Mouse (Mus musculus): Measurements from ENCODE around the gene Crlf1. TPM values are rescaled to one million over a fixed set of nuclear protein-coding genes. Genes with fewer than 3 reads are reported as not detected.

Gene Crlf1
- polyA plus RNA-seq, 1 experiment = 2.1 TPM

DNA sequence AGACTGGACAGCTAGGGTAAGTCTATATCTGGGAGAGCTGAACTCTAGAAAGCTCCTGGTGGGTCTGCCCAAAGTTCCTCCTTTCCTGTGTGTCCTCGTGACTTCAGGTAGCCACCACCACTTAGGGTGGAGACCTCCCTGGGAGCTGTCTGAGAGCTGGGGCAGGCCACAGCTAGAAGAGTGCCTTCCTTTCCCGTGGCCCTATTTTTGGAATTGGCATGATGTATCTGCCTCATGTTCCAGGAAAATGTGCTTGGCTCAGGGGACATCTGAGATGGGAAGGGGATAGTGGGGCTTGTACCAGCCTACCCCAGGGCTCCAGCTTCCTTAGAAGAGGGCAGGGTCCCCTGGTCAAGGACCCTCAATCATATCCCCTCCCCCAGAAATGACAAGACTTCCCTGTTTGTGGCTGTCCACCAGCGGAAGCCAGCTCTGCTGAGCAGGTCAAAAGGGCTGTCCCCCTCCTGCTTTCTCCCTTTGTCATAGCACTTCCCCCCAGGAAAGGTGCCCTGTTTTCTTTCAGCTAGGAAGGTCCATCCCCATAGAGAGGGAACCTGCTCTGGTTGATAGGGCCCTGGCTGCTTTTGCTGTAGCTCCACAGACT, 58.7 kb downstream of the Crlf1 start:
- Histone ChIP-seq H3K4me3 (ENCODE audit: insufficient read depth, low read length) (no peak overlapping the region), H3K4me1 (ENCODE audit: control insufficient read depth, insufficient read depth, low read length) (peaks cover 20% of the 10 kb centered on the region), H3K27ac (ENCODE audit: insufficient read depth, low read length) (peak overlapping the region; percentile 11; the same call in 1 of the 2 replicates)
- TF ChIP-seq POLR2A (IDR thresholded peaks at IDR 0.05; ENCODE audit: extremely low read depth, insufficient read depth, low read length) (no peak), CTCF (IDR thresholded peaks at IDR 0.05; ENCODE audit: extremely low read depth, insufficient read depth, low read length) (no peak)

DNA sequence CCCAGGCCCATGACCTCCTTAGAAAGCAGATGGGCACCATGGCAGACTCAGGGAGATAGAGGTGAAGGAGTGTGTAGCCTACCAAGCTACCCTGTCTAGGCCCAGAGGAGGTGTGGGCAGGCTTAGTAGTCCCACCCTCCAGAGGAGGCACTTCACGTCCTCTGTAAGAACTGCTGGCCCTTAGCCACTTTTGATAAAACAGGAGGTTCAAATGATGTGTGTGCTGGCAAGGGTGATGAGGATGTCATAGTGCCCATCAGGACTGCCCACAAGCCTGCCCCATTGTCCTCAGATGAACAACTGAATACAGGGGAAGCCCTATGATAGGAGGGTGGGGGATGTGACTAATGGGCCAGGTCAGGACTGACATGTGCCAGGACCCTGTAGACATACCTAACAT, 59.9 kb downstream of the Crlf1 start:
- no peak overlapping the region for H3K4me3 ChIP-seq (ENCODE audit: insufficient read depth, low read length)
- 0 out of 2 replicates have a peak overlapping the region, but pooled peaks have one; percentile 15 for H3K27ac ChIP-seq (ENCODE audit: insufficient read depth, low read length)
- no peak for TF ChIP-seq POLR2A (IDR thresholded peaks at IDR 0.05; ENCODE audit: extremely low read depth, insufficient read depth, low read length)
- peaks cover 20% of the 10 kb centered on the region for H3K4me1 ChIP-seq (ENCODE audit: control insufficient read depth, insufficient read depth, low read length)

Other genes with a start within 250 kb of the Crlf1 start
- gene Homer3, start 210.3 kb upstream of the Crlf1 start, polyA plus RNA-seq (2012; rRNA removed) = 11.6 and 22.6 TPM in 2 replicates
- 48.4 and 52.2 TPM in 2 replicates for gene Ddx49, start 190.7 kb upstream of the Crlf1 start, polyA plus RNA-seq (2012; rRNA removed)
- 232 and 238 TPM in 2 replicates for gene Cope, start 190.6 kb upstream of the Crlf1 start, polyA plus RNA-seq (2012; rRNA removed)
- gene Cers1, start 177.4 kb upstream of the Crlf1 start, polyA plus RNA-seq (2012; rRNA removed) = 79.8 and 84.8 TPM in 2 replicates
- 41.4 and 42.7 TPM in 2 replicates for gene Gdf1, start 163.3 kb upstream of the Crlf1 start, polyA plus RNA-seq (2012; rRNA removed)
- 23.8 TPM in 2 replicates for gene Upf1, start 139.9 kb upstream of the Crlf1 start, polyA plus RNA-seq (2012; rRNA removed)
- 0.19 and 0.36 TPM in 2 replicates for gene Comp, start 119.6 kb upstream of the Crlf1 start, polyA plus RNA-seq (2012; rRNA removed)
- gene Crtc1, start 53.6 kb upstream of the Crlf1 start, polyA plus RNA-seq (2012; rRNA removed) = 113 and 115 TPM in 2 replicates
- gene Klhl26, start 16.2 kb upstream of the Crlf1 start, polyA plus RNA-seq (2012; rRNA removed) = 66.9 and 70.9 TPM in 2 replicates
- 368 and 400 TPM in 2 replicates for gene Tmem59l, start 5.8 kb upstream of the Crlf1 start, polyA plus RNA-seq (2012; rRNA removed)
- gene Rex1bd, start 13.6 kb downstream of the Crlf1 start, polyA plus RNA-seq (2012; rRNA removed) = 201 and 206 TPM in 2 replicates
- 851 and 918 TPM in 2 replicates for gene Uba52, start 17.6 kb downstream of the Crlf1 start, polyA plus RNA-seq (2012; rRNA removed)
- 592 and 612 TPM in 2 replicates for gene Fkbp8, start 34.6 kb downstream of the Crlf1 start, polyA plus RNA-seq (2012; rRNA removed)
- 61.0 and 64.4 TPM in 2 replicates for gene Kxd1, start 34.8 kb downstream of the Crlf1 start, polyA plus RNA-seq (2012; rRNA removed)
- 23.8 and 23.9 TPM in 2 replicates for gene Ell, start 46.3 kb downstream of the Crlf1 start, polyA plus RNA-seq (2012; rRNA removed)
- 71.1 and 77.2 TPM in 2 replicates for gene Isyna1, start 101.2 kb downstream of the Crlf1 start, polyA plus RNA-seq (2012; rRNA removed)
- 241 and 249 TPM in 2 replicates for gene Ssbp4, start 115.7 kb downstream of the Crlf1 start, polyA plus RNA-seq (2012; rRNA removed)
- 1.0 and 1.4 TPM in 2 replicates for gene Lrrc25, start 123.0 kb downstream of the Crlf1 start, polyA plus RNA-seq (2012; rRNA removed)
- 0.09 and 0.19 TPM in 2 replicates for gene Gdf15, start 139.3 kb downstream of the Crlf1 start, polyA plus RNA-seq (2012; rRNA removed)
- gene Pgpep1, start 167.2 kb downstream of the Crlf1 start, polyA plus RNA-seq (2012; rRNA removed) = 18.1 and 19.7 TPM in 2 replicates
- 100 and 105 TPM in 2 replicates for gene Lsm4, start 180.1 kb downstream of the Crlf1 start, polyA plus RNA-seq (2012; rRNA removed)
- 223 and 226 TPM in 2 replicates for gene Jund, start 205.8 kb downstream of the Crlf1 start, polyA plus RNA-seq (2012; rRNA removed)
- gene Iqcn, start 210.3 kb downstream of the Crlf1 start, polyA plus RNA-seq (2012; rRNA removed) = 0.08 and 0.13 TPM in 2 replicates
- gene Gm3336, start 225.4 kb downstream of the Crlf1 start, polyA plus RNA-seq (2012; rRNA removed) = 0.09 TPM in 1 of 2 replicates, not detected in the other
- gene Pde4c, start 230.6 kb downstream of the Crlf1 start, polyA plus RNA-seq (2012; rRNA removed) = 4.8 and 5.9 TPM in 2 replicates